Mouse (Mus musculus): ENCODE measurements around the gene Plekha7. TPM values are rescaled to one million over a fixed set of nuclear protein-coding genes. Genes with fewer than 3 reads are reported as not detected.

Plekha7 gene
- 7.2 and 8.0 TPM in 2 replicates for polyA plus RNA-seq (2014; fragmentation: Nextera tagmentation; extraction: Ambion mirVana)

DNA sequence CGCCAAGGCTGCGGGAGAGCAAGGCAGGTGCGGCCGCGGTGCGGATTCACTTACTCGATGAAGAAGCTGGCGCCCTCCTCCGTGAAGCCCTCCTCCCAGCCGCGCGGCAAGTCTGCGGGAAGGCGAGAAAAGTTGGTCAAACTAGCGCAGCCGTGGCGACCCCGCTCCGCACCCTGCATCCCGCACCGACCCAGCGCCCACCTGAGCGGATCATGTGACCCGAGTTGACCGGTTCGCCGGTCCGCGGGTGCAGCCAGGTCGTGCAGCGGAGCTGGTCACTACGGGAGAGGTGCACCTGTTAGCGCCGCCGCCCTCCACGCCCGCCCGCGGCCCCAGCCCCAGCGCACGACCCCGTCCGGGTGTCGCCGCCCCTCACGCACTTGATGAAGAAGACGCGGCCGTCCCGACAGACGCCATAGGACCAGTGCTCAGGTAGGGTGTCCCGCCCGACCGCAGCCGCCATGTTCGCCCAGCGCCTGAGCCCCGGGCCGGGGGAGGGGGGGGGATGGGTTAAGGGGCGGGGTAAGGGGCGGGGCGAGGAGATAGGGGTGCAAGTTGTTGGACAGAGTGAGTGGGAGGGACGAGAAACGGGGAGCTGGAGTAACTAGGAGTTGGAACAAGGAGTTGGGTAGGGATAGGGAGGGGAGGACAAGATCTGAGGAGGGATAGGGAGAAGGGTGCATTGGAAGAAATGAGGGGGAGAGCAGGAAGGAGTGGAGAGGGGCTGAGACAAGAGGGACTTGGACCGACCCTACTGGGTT lies at the start of gene Plekha7:
Plekha7 (minus strand) TSS at position 506 of the 761 bp plus-strand sequence.
- H3K27me3 ChIP-seq (ENCODE audit: control insufficient read depth, insufficient read depth, low read length) = peaks cover 12% of the 10 kb centered on the region
- peaks cover 13% of the 10 kb centered on the region for H3K4me1 ChIP-seq (ENCODE audit: control insufficient read depth, insufficient read depth, low read length)
- peak within 1 kb of the TSS; percentile 97 for H3K4me2 ChIP-seq (replicated peaks; ENCODE audit: low read depth, low read length)
- under 1% methylated on average over 45 of the region's 65 CpGs for WGBS
- H3K4me3 ChIP-seq (ENCODE audit: low read length) = peak within 1 kb of the TSS; percentile 76
- ATAC-seq (ENCODE audit: low FRiP score, low TSS enrichment) = peak; percentile 74
- H3K9ac ChIP-seq (ENCODE audit: low read depth, low read length) = peak within 1 kb of the TSS; percentile 65
- peak within 1 kb of the TSS; percentile 69 for H3K27ac ChIP-seq (ENCODE audit: low read depth, low read length)
- no peaks in the 10 kb centered on the region for H3K36me3 ChIP-seq (ENCODE audit: control insufficient read depth, insufficient read depth, low read length)
- no peaks in the 10 kb centered on the region for H3K9me3 ChIP-seq (ENCODE audit: control insufficient read depth, low read length)

- H3K36me3 ChIP-seq (ENCODE audit: control insufficient read depth, insufficient read depth, low read length) = peaks cover 34% of the 10 kb centered on the region
Measured at GRCm38 (mm10) chr7:116336226-116336625, 28.1 kb upstream of the Plekha7 start.

DNA sequence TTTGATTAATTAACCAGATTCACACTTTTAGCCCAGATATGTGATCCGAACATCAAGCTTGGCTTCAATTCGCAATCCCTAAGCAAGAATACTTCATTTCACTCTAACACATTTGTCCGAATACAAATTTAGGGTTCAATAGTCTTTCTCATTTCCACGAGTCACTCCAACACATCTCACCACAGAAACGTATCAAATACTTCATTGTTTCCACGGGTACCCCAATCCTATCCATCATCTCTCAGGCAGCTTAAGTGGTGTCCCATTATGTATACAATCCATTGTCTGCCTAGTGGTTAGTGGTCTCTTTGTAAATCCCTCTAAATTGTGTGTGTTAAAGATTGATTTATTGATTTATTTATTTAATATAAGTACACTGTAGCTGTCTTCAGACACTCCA lies 27.0 kb upstream of the Plekha7 start:
- 75% methylated on average over 6 of the region's 6 CpGs for WGBS
- Histone ChIP-seq H3K27me3 (ENCODE audit: control insufficient read depth, insufficient read depth, low read length) (no peaks in the 10 kb centered on the region), H3K27ac (ENCODE audit: low read depth, low read length) (no peak overlapping the region), H3K9me3 (ENCODE audit: control insufficient read depth, low read length) (no peaks in the 10 kb centered on the region), H3K36me3 (ENCODE audit: control insufficient read depth, insufficient read depth, low read length) (peaks cover 39% of the 10 kb centered on the region), H3K4me2 (replicated peaks; ENCODE audit: low read depth, low read length) (no peak overlapping the region), H3K4me3 (ENCODE audit: low read length) (no peak overlapping the region), H3K9ac (ENCODE audit: low read depth, low read length) (no peak overlapping the region), H3K4me1 (ENCODE audit: control insufficient read depth, insufficient read depth, low read length) (peaks cover 3% of the 10 kb centered on the region; the same call in 1 of the 2 replicates)
- no peak for ATAC-seq (ENCODE audit: low FRiP score, low TSS enrichment)

More at GRCm38 (mm10) chr7:116336226-116336625, 28.1 kb upstream of the Plekha7 start:
- Histone ChIP-seq H3K27me3 (ENCODE audit: control insufficient read depth, insufficient read depth, low read length) (no peaks in the 10 kb centered on the region), H3K4me1 (ENCODE audit: control insufficient read depth, insufficient read depth, low read length) (peaks cover 3% of the 10 kb centered on the region; the same call in 1 of the 2 replicates), H3K27ac (ENCODE audit: low read depth, low read length) (no peak overlapping the region), H3K4me2 (replicated peaks; ENCODE audit: low read depth, low read length) (no peak overlapping the region), H3K4me3 (ENCODE audit: low read length) (no peak overlapping the region), H3K9me3 (ENCODE audit: control insufficient read depth, low read length) (no peaks in the 10 kb centered on the region), H3K9ac (ENCODE audit: low read depth, low read length) (no peak overlapping the region)
- 27% methylated on average over 1 of the region's 1 CpGs for WGBS
- no peak for ATAC-seq (ENCODE audit: low FRiP score, low TSS enrichment)

- Histone ChIP-seq H3K36me3 (ENCODE audit: control insufficient read depth, insufficient read depth, low read length) (peaks cover 39% of the 10 kb centered on the region), H3K27ac (ENCODE audit: low read depth, low read length) (no peak overlapping the region)
- WGBS = 21% methylated on average over 8 of the region's 8 CpGs
Measured at GRCm38 (mm10) chr7:116334669-116335038, 26.5 kb upstream of the Plekha7 start.

GRCm38 (mm10) chr7:116333713-116334668 lies 25.8 kb upstream of the Plekha7 start, which contains the start of gene Rps13:
TSS of gene Rps13 (minus strand) at chr7:116334195.
- Histone ChIP-seq H3K9ac (ENCODE audit: low read depth, low read length) (peak within 1 kb of the TSS; percentile 95), H3K36me3 (ENCODE audit: control insufficient read depth, insufficient read depth, low read length) (peaks cover 36% of the 10 kb centered on the region), H3K9me3 (ENCODE audit: control insufficient read depth, low read length) (no peaks in the 10 kb centered on the region), H3K27me3 (ENCODE audit: control insufficient read depth, insufficient read depth, low read length) (no peaks in the 10 kb centered on the region), H3K4me1 (ENCODE audit: control insufficient read depth, insufficient read depth, low read length) (peaks cover 3% of the 10 kb centered on the region; the same call in 1 of the 2 replicates), H3K4me3 (ENCODE audit: low read length) (peak within 1 kb of the TSS; percentile 95), H3K27ac (ENCODE audit: low read depth, low read length) (peak within 1 kb of the TSS; percentile 82; the same call in 1 of the 2 replicates), H3K4me2 (replicated peaks; ENCODE audit: low read depth, low read length) (peak within 1 kb of the TSS; percentile 77)
- WGBS = under 1% methylated on average over 78 of the region's 78 CpGs
- ATAC-seq (ENCODE audit: low FRiP score, low TSS enrichment) = peak; percentile 98

More at GRCm38 (mm10) chr7:116334669-116335038, 26.5 kb upstream of the Plekha7 start:
- no peak for ATAC-seq (ENCODE audit: low FRiP score, low TSS enrichment)
- peaks cover 3% of the 10 kb centered on the region; the same call in 1 of the 2 replicates for H3K4me1 ChIP-seq (ENCODE audit: control insufficient read depth, insufficient read depth, low read length)
- H3K4me2 ChIP-seq (replicated peaks; ENCODE audit: low read depth, low read length) = peak overlapping the region; percentile 77
- peak overlapping the region; percentile 95 for H3K9ac ChIP-seq (ENCODE audit: low read depth, low read length)
- H3K9me3 ChIP-seq (ENCODE audit: control insufficient read depth, low read length) = no peaks in the 10 kb centered on the region
- peak overlapping the region; percentile 95 for H3K4me3 ChIP-seq (ENCODE audit: low read length)
- H3K27me3 ChIP-seq (ENCODE audit: control insufficient read depth, insufficient read depth, low read length) = no peaks in the 10 kb centered on the region

GRCm38 (mm10) chr7:116331246-116331645 lies 23.1 kb upstream of the Plekha7 start:
- Histone ChIP-seq H3K9ac (ENCODE audit: low read depth, low read length) (no peak overlapping the region), H3K4me2 (replicated peaks; ENCODE audit: low read depth, low read length) (no peak overlapping the region), H3K27me3 (ENCODE audit: control insufficient read depth, insufficient read depth, low read length) (no peaks in the 10 kb centered on the region), H3K4me1 (ENCODE audit: control insufficient read depth, insufficient read depth, low read length) (peaks cover 3% of the 10 kb centered on the region; the same call in 1 of the 2 replicates), H3K36me3 (ENCODE audit: control insufficient read depth, insufficient read depth, low read length) (peaks cover 34% of the 10 kb centered on the region), H3K4me3 (ENCODE audit: low read length) (no peak overlapping the region), H3K9me3 (ENCODE audit: control insufficient read depth, low read length) (no peaks in the 10 kb centered on the region), H3K27ac (ENCODE audit: low read depth, low read length) (no peak overlapping the region)
- no peak for ATAC-seq (ENCODE audit: low FRiP score, low TSS enrichment)
- WGBS = 88% methylated on average over 2 of the region's 2 CpGs

DNA sequence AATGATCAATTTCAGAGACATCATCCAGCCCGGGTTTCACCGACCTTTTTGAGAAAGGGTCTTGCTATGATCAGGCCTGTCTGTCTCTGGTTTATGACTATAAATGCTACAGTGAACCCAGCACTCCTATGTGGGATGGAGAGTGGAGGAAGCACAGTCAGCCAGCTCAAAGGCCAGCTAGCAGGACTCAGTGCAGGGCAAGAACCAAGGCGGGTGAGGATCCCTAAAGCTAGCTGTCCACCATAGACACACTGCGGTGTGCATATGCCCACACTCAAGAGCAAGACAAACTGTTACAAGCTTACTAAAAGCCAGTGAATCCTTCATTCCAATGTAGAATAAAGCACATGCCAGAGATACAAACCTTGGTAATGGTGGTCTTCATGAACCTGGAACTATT lies 21.7 kb upstream of the Plekha7 start:
- WGBS = 89% methylated on average over 4 of the region's 4 CpGs
- Histone ChIP-seq H3K4me2 (replicated peaks; ENCODE audit: low read depth, low read length) (no peak overlapping the region), H3K4me1 (ENCODE audit: control insufficient read depth, insufficient read depth, low read length) (peaks cover 3% of the 10 kb centered on the region; the same call in 1 of the 2 replicates), H3K9me3 (ENCODE audit: control insufficient read depth, low read length) (no peaks in the 10 kb centered on the region), H3K36me3 (ENCODE audit: control insufficient read depth, insufficient read depth, low read length) (peaks cover 34% of the 10 kb centered on the region), H3K27me3 (ENCODE audit: control insufficient read depth, insufficient read depth, low read length) (no peaks in the 10 kb centered on the region), H3K4me3 (ENCODE audit: low read length) (no peak overlapping the region), H3K27ac (ENCODE audit: low read depth, low read length) (no peak overlapping the region), H3K9ac (ENCODE audit: low read depth, low read length) (no peak overlapping the region)
- no peak for ATAC-seq (ENCODE audit: low FRiP score, low TSS enrichment)

- Histone ChIP-seq H3K4me2 (replicated peaks; ENCODE audit: low read depth, low read length) (no peak overlapping the region), H3K9ac (ENCODE audit: low read depth, low read length) (no peak overlapping the region), H3K9me3 (ENCODE audit: control insufficient read depth, low read length) (no peaks in the 10 kb centered on the region), H3K4me3 (ENCODE audit: low read length) (no peak overlapping the region), H3K27ac (ENCODE audit: low read depth, low read length) (no peak overlapping the region), H3K36me3 (ENCODE audit: control insufficient read depth, insufficient read depth, low read length) (peaks cover 34% of the 10 kb centered on the region), H3K4me1 (ENCODE audit: control insufficient read depth, insufficient read depth, low read length) (peaks cover 3% of the 10 kb centered on the region; the same call in 1 of the 2 replicates), H3K27me3 (ENCODE audit: control insufficient read depth, insufficient read depth, low read length) (no peaks in the 10 kb centered on the region)
- WGBS = 77% methylated on average over 7 of the region's 7 CpGs
- no peak for ATAC-seq (ENCODE audit: low FRiP score, low TSS enrichment)
Measured at GRCm38 (mm10) chr7:116328777-116329176, 20.6 kb upstream of the Plekha7 start.
